Mouse (Mus musculus): Measurements from ENCODE around the gene Cpa5.

GRCm38 (mm10) chr6:30620591-30620990 is 9.8 kb downstream of the Cpa5 start:
- no peak for TF ChIP-seq MAX (IDR thresholded peaks at IDR 0.05; ENCODE audit: low read depth)
- no peak for TF ChIP-seq POLR2A (IDR thresholded peaks at IDR 0.05; ENCODE audit: insufficient read length, low read depth)
- TF ChIP-seq MYOD1 (IDR thresholded peaks at IDR 0.05; ENCODE audit: control insufficient read depth in 1 of 3, insufficient read length in 2 of 3, low read depth in 2 of 3), result no peak
- no peak for TF ChIP-seq MYOG (IDR thresholded peaks at IDR 0.05; ENCODE audit: control insufficient read depth in 1 of 3, insufficient read depth in 1 of 3, insufficient read length in 2 of 3, low read depth in 2 of 3)
- TF ChIP-seq TCF12 (IDR thresholded peaks at IDR 0.05; ENCODE audit: insufficient read depth, poor library complexity, severe bottlenecking), result no peak
